Mouse (Mus musculus): Measurements from ENCODE around the gene Plpp6. TPM values are rescaled to one million over a fixed set of nuclear protein-coding genes. Genes with fewer than 3 reads are reported as not detected.
"Not testable (repeated sequence)": the region's sequence is repeated elsewhere in the genome, so short reads cannot be mapped to it uniquely, and the experiment has no call there.

Plpp6 gene
- polyA plus RNA-seq, 1 experiment from 2014 or later = 8.8 TPM

DNA sequence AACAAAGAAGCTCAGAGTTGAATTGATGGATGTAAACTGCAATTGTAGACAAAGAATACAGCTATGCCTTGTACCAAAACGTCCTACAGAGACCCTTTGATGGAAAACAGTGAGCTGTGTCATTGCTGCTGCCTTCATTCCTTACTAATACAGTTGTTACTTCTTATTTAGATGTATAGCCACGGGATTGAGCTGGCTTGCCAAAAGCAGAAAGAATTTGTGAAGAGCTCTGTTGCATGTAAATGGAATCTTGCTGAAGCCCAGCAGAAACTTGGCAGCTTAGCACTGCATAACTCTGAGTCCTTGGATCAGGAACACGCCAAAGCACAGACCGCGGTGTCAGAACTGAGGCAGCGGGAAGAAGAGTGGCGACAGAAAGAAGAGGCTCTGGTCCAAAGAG is 31.1 kb downstream of the Plpp6 start:
- DNase-seq (ENCODE audit: low spot score, missing footprints) (no peak), ATAC-seq (ENCODE audit: low FRiP score) (no peak)
- Histone ChIP-seq H3K27me3 (ENCODE audit: control insufficient read depth, insufficient read depth, low read length) (no peaks in the 10 kb centered on the region), H3K4me2 (no peak overlapping the region), H3K9me3 (ENCODE audit: control insufficient read depth, low read length) (no peaks in the 10 kb centered on the region), H3K4me3 (ENCODE audit: low read depth, low read length) (no peak overlapping the region), H3K9ac (ENCODE audit: low read length) (no peak overlapping the region), H3K27ac (ENCODE audit: low read depth, low read length) (no peak overlapping the region), H3K4me1 (ENCODE audit: control insufficient read depth, insufficient read depth, low read length) (peaks cover 7% of the 10 kb centered on the region), H3K36me3 (ENCODE audit: control insufficient read depth, insufficient read depth, low read length) (peaks cover 5% of the 10 kb centered on the region; the same call in 1 of the 2 replicates)
- WGBS = 83% methylated on average over 7 of the region's 7 CpGs

- H3K4me1 ChIP-seq (ENCODE audit: control insufficient read depth, insufficient read depth, low read length) = peaks cover 7% of the 10 kb centered on the region
- H3K9me3 ChIP-seq (ENCODE audit: control insufficient read depth, low read length) = no peaks in the 10 kb centered on the region
- no peak overlapping the region for H3K4me2 ChIP-seq
- H3K27me3 ChIP-seq (ENCODE audit: control insufficient read depth, insufficient read depth, low read length) = no peaks in the 10 kb centered on the region
- H3K27ac ChIP-seq (ENCODE audit: low read depth, low read length) = no peak overlapping the region
- H3K36me3 ChIP-seq (ENCODE audit: control insufficient read depth, insufficient read depth, low read length) = peaks cover 7% of the 10 kb centered on the region; the same call in 1 of the 2 replicates
- no peak overlapping the region for H3K9ac ChIP-seq (ENCODE audit: low read length)
- no peak for ATAC-seq (ENCODE audit: low FRiP score)
- peak; percentile 51 for DNase-seq (ENCODE audit: low spot score, missing footprints)
- no peak overlapping the region for H3K4me3 ChIP-seq (ENCODE audit: low read depth, low read length)
- 92% methylated on average over 5 of the region's 5 CpGs for WGBS
Measured at GRCm38 (mm10) chr19:28995366-28995765, 31.6 kb downstream of the Plpp6 start.

- H3K36me3 ChIP-seq (ENCODE audit: control insufficient read depth, insufficient read depth, low read length) = peaks cover 8% of the 10 kb centered on the region
- ATAC-seq (ENCODE audit: low FRiP score) (no peak), DNase-seq (ENCODE audit: low spot score, missing footprints) (peak; percentile 68)
- H3K4me3 ChIP-seq (ENCODE audit: low read depth, low read length) = no peak overlapping the region
- H3K4me1 ChIP-seq (ENCODE audit: control insufficient read depth, insufficient read depth, low read length) = no peaks in the 10 kb centered on the region
- H3K9ac ChIP-seq (ENCODE audit: low read length) = no peak overlapping the region
- no peaks in the 10 kb centered on the region for H3K27me3 ChIP-seq (ENCODE audit: control insufficient read depth, insufficient read depth, low read length)
- H3K4me2 ChIP-seq = no peak overlapping the region
- 91% methylated on average over 4 of the region's 4 CpGs for WGBS
- H3K9me3 ChIP-seq (ENCODE audit: control insufficient read depth, low read length) = no peaks in the 10 kb centered on the region
- H3K27ac ChIP-seq (ENCODE audit: low read depth, low read length) = no peak overlapping the region
Measured at GRCm38 (mm10) chr19:28997976-28998630, 34.4 kb downstream of the Plpp6 start.

DNA sequence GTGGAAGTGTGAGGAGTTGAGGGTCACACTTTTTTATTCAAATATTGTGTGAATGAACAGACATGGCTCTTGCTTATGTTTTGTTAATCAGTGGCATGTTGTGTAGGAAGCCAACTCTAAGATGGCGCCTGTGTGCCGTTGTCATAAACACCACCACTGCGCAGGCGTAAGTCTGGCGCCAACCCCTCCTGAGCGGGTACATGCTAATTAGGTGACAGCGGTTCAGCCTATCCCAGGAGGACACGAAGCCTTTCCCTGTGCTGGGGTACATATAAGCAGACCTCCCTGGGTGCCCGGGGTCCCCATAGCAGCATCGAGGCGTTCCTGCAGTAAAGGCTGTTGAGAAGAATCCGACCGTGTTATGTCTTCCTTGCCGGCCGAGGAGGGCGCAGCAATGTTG is 36.6 kb downstream of the Plpp6 start:
- not testable (repeated sequence) for H3K4me3 ChIP-seq (ENCODE audit: low read depth, low read length); H3K36me3 ChIP-seq (ENCODE audit: control insufficient read depth, insufficient read depth, low read length); H3K9ac ChIP-seq (ENCODE audit: low read length); H3K9me3 ChIP-seq (ENCODE audit: control insufficient read depth, low read length); ATAC-seq (ENCODE audit: low FRiP score); H3K4me2 ChIP-seq; H3K27ac ChIP-seq (ENCODE audit: low read depth, low read length); H3K4me1 ChIP-seq (ENCODE audit: control insufficient read depth, insufficient read depth, low read length); H3K27me3 ChIP-seq (ENCODE audit: control insufficient read depth, insufficient read depth, low read length)
- peak; percentile 45 for DNase-seq (ENCODE audit: low spot score, missing footprints)
- WGBS = 96% methylated on average over 16 of the region's 16 CpGs

DNA sequence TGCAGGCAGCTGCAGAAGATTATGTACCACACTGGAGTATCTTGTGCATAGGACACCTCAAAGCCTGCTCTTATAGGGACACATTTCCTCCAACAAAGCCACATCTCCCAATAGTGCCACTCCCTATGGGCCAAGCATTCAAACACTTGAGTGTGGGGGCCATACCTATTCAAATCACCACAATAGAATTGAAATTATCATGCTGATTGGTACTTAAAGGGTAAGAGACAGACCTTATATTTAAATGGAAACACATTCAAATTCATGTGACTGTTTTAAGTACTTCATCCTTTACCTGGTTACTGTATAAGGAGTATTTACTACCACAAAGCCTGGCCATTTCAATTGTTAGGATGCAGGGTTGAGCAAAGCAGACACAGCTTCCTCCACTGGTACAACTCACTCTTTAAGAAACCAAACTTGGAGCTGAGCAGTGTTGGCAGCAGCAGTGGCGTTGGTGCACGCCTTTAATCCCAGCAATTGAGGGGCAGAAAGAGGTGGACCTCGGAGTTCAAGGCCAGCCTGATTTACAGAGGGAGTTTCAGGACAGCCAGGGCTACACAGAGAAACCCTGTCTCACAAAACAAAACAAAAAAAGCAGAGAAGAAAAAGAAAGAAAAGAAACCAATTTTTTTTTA is 44.4 kb downstream of the Plpp6 start:
- H3K4me1 ChIP-seq (ENCODE audit: control insufficient read depth, insufficient read depth, low read length) = no peaks in the 10 kb centered on the region
- ATAC-seq (ENCODE audit: low FRiP score) = no peak
- H3K4me2 ChIP-seq = no peak overlapping the region
- H3K36me3 ChIP-seq (ENCODE audit: control insufficient read depth, insufficient read depth, low read length) = peaks cover 2% of the 10 kb centered on the region; the same call in 1 of the 2 replicates
- 89% methylated on average over 3 of the region's 3 CpGs for WGBS
- H3K9me3 ChIP-seq (ENCODE audit: control insufficient read depth, low read length) = no peaks in the 10 kb centered on the region
- peak; percentile 71 for DNase-seq (ENCODE audit: low spot score, missing footprints)
- H3K27ac ChIP-seq (ENCODE audit: low read depth, low read length) = no peak overlapping the region
- no peaks in the 10 kb centered on the region for H3K27me3 ChIP-seq (ENCODE audit: control insufficient read depth, insufficient read depth, low read length)
- H3K4me3 ChIP-seq (ENCODE audit: low read depth, low read length) = no peak overlapping the region
- H3K9ac ChIP-seq (ENCODE audit: low read length) = no peak overlapping the region

GRCm38 (mm10) chr19:29009046-29009445 is 45.3 kb downstream of the Plpp6 start:
- H3K9ac ChIP-seq (ENCODE audit: low read length) = no peak overlapping the region
- ATAC-seq (ENCODE audit: low FRiP score) = no peak

DNA sequence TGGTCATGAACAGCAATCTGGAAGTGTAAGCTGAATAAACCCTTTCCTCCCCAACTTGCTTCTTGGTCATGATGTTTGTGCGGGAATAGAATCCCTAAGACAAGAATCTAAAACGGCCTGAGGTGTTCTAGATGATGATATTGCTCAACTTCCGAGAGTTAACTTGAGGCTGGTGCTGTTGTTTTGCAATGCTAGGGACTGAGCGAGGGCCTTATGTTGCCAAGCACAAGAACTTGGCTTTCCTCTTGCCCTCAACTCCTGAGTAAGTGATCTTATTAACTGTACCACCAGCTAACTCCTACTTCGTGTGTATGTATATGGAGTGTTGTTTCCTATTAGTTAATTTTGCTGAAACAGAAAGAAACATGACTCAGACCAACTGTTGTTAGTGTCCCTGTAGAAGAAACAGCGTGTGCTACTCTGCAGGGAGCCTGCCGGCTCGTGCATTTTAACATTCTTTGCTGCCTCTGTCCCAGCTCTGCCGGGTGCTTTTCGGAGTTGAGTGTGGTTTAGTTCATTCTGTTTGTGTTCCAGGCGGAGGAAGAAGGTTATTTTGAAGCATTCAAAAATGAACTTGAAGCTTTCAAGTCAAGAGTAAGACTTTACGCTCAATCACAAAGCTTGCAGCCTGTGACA is 47.7 kb downstream of the Plpp6 start:
- Histone ChIP-seq H3K4me1 (ENCODE audit: control insufficient read depth, insufficient read depth, low read length) (no peaks in the 10 kb centered on the region), H3K9me3 (ENCODE audit: control insufficient read depth, low read length) (no peaks in the 10 kb centered on the region), H3K27me3 (ENCODE audit: control insufficient read depth, insufficient read depth, low read length) (no peaks in the 10 kb centered on the region), H3K27ac (ENCODE audit: low read depth, low read length) (no peak overlapping the region), H3K9ac (ENCODE audit: low read length) (no peak overlapping the region), H3K4me2 (no peak overlapping the region), H3K4me3 (ENCODE audit: low read depth, low read length) (no peak overlapping the region), H3K36me3 (ENCODE audit: control insufficient read depth, insufficient read depth, low read length) (peaks cover 2% of the 10 kb centered on the region; the same call in 1 of the 2 replicates)
- WGBS = 88% methylated on average over 12 of the region's 12 CpGs
- peak; percentile 31 for DNase-seq (ENCODE audit: low spot score, missing footprints)
- ATAC-seq (ENCODE audit: low FRiP score) = no peak

More at GRCm38 (mm10) chr19:29009046-29009445, 45.3 kb downstream of the Plpp6 start:
- H3K27me3 ChIP-seq (ENCODE audit: control insufficient read depth, insufficient read depth, low read length) = no peaks in the 10 kb centered on the region
- H3K9me3 ChIP-seq (ENCODE audit: control insufficient read depth, low read length) = no peaks in the 10 kb centered on the region
- H3K4me2 ChIP-seq = no peak overlapping the region
- 94% methylated on average over 11 of the region's 11 CpGs for WGBS
- H3K4me3 ChIP-seq (ENCODE audit: low read depth, low read length) = no peak overlapping the region
- no peak overlapping the region for H3K27ac ChIP-seq (ENCODE audit: low read depth, low read length)
- DNase-seq (ENCODE audit: low spot score, missing footprints) = peak; percentile 79
- H3K36me3 ChIP-seq (ENCODE audit: control insufficient read depth, insufficient read depth, low read length) = peaks cover 2% of the 10 kb centered on the region; the same call in 1 of the 2 replicates
- no peaks in the 10 kb centered on the region for H3K4me1 ChIP-seq (ENCODE audit: control insufficient read depth, insufficient read depth, low read length)

- no peak overlapping the region for H3K4me3 ChIP-seq (ENCODE audit: low read depth, low read length)
- H3K9ac ChIP-seq (ENCODE audit: low read length) = no peak overlapping the region
- no peak for DNase-seq (ENCODE audit: low spot score, missing footprints)
- peaks cover 4% of the 10 kb centered on the region; the same call in 1 of the 2 replicates for H3K36me3 ChIP-seq (ENCODE audit: control insufficient read depth, insufficient read depth, low read length)
- H3K9me3 ChIP-seq (ENCODE audit: control insufficient read depth, low read length) = no peaks in the 10 kb centered on the region
- no peak for ATAC-seq (ENCODE audit: low FRiP score)
- WGBS = 86% methylated on average over 5 of the region's 5 CpGs
- H3K27me3 ChIP-seq (ENCODE audit: control insufficient read depth, insufficient read depth, low read length) = no peaks in the 10 kb centered on the region
- no peaks in the 10 kb centered on the region for H3K4me1 ChIP-seq (ENCODE audit: control insufficient read depth, insufficient read depth, low read length)
- H3K4me2 ChIP-seq = no peak overlapping the region
- H3K27ac ChIP-seq (ENCODE audit: low read depth, low read length) = no peak overlapping the region
Measured at GRCm38 (mm10) chr19:29014466-29015055, 50.8 kb downstream of the Plpp6 start.

All from midbrain, embryonic 11.5 days (tissue).